Mouse (Mus musculus): Measurements from ENCODE around the gene Bricd5.

Gene Bricd5

DNA sequence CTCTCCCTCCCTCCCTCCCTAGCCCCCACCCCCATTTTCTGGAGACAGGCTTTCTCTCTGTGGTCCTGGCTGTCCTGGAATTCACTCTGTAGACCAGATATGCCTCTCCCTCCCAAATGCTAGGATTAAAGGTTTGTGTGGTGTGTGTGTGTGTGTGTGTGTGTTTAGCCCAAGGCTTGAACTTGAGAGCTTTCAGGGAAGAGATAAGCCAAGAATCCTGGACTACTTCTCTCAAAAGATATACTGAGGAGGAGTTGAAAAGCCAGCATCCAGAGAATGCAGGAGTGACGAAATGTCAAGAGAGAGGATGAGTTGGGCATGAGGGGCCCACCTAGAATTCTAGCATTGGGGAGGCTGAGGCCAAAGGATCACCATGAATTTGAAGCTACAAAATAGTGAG is 10.8 kb upstream of the Bricd5 start:
- in situ Hi-C loops (cut with MboI) = no loop called here

DNA sequence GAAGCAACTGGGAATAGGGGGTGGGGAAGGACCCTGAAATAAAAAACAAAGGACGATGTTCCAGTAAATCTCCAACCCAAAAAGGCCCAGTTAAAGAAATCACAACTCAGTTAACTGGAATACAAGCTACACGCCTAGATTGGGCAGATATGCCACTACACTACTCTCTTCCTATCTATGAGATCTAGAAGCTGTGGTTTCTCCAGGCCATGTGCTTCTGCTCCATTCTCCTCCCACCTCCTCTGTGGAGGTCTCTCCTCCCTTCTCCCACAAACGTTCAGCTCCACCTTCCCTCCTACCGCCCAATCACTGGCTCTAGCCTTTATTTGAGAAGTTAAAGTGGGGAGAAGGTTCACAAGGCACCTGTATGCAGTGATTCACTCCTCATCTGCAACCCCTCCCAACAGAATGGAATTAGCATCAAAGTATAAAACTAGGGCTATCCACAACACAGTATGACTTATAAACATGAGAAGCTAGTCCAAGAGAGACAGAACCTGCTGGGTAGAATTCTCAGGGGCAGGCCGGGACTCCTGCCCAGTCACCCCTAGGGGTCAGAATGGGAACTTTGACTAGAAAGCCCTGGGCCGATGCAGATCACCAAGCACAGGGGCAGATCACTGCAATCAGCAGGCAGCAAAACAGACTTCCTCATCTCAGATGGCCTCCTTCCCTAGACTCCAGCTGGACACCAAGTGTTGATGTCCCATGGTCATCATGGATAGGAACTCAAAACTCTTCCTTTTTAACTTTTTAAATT is 10.1 kb upstream of the Bricd5 start:
- in situ Hi-C loops (cut with MboI) = no loop called here

DNA sequence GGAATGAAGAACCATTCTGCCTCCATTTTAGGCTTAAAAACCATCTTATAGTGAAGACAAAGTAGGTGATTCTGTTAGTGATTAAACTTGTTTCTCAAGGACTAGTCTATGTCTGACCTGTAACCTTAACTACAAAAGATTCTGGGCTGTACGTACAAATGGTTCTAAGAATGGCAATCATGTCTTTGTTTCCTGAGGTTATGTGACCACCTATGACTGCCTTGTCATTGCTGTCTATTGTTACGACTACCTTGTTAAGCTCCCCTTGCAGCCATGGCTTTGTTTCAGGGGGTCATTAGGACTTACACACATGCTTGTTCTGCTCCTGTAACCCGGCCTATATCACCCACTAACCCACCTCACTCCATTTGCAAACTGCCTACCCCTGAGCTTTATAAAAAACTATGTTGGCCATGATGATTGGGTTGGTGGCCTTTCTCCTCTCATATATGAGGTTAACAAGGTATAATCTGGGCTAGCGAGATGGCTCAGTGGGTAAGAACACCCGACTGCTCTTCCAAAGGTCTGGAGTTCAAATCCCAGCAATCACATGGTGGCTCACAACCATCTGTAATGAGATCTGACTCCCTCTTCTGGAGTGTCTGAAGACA is 4.9 kb upstream of the Bricd5 start:
- in situ Hi-C loops (cut with MboI) = no loop called here

DNA sequence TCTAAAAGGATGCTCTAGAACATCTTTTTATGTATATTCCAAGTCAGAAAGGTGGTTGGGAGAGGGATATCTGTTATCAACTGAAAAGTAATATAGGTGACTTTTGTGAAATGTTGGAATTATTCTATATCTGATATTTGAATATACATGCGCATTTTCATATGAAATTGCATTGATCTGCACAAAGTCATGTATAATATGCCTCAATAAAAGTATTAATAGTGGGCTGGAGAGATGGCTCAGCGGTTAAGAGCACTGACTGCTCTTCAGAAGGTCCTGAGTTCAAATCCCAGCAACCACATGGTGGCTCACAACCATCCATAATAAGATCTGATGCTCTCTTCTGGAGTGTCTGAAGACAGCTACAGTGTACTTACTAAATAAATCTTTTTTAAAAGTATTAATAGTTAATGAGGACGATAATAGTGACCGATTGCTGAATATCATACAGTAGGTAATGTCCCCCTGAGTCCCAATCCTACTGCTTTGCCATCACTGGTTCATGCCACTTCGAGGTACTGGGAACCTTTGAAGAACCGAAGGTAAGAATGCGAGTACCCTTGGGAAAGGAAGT is 4.3 kb upstream of the Bricd5 start:
- in situ Hi-C loops (cut with MboI) = no loop called here

DNA sequence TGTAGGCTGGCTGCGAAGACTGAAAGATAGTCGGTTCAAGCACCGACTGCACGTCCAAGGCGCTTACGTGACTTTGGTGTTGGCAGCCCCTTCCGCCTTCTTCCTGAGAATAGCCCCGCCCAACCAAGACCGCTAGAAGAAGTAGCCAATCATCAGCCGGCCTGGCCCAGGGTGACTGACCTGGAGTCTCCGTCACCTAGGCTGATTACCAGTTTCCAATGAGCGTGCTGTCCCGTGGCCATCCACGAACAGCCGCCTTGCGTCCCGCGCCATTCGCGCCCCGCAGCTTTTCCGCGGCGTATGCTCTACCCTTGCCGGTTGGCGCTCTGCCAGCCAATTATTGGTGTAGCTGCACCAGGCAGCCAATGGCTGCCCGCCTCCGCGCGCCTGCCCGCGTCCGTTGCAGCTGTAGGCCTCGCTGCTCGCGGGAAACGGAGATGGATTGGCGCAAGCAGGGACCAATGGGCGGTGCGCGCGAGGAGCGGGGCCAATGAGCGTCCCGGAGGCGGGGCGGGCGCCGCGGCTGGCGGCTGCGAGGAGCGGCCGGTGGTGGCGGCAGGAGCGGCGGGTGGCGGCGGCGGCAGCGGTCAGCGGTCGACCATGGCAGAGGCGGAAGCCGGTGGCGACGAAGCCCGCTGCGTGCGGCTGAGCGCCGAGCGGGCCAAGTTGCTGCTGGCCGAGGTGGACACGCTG is 3.6 kb upstream of the Bricd5 start, which contains the start of the genes E4f1 and Pgp:
E4f1 (minus strand) TSS at position 404 of the 693 bp plus-strand sequence.
Pgp (plus strand) TSS at position 483 of the 693 bp plus-strand sequence.
- in situ Hi-C loops (cut with MboI) = no loop called here

DNA sequence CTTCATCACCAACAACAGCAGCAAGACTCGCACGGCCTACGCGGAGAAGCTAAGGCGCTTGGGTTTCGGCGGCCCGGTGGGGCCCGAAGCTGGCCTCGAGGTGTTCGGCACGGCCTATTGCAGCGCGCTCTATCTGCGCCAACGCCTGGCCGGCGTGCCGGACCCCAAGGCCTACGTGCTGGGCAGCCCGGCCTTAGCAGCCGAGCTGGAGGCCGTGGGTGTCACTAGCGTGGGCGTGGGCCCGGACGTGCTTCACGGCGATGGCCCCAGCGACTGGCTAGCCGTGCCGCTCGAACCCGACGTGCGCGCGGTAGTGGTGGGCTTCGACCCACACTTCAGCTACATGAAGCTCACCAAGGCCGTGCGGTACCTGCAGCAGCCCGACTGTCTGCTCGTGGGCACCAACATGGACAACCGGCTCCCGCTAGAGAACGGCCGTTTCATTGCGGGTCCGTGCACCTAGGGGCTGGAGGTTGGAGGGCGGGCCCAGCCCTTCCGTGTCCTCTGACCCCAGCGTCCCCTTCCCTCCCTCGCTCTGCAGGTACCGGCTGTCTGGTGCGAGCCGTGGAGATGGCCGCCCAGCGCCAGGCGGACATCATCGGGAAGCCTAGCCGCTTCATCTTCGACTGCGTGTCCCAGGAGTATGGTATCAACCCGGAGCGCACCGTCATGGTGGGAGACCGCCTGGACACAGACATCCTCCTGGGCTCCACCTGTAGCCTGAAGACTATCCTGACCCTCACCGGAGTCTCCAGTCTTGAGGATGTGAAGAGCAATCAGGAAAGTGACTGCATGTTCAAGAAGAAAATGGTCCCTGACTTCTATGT is 2.8 kb upstream of the Bricd5 start:
- in situ Hi-C loops (cut with MboI) = no loop called here

DNA sequence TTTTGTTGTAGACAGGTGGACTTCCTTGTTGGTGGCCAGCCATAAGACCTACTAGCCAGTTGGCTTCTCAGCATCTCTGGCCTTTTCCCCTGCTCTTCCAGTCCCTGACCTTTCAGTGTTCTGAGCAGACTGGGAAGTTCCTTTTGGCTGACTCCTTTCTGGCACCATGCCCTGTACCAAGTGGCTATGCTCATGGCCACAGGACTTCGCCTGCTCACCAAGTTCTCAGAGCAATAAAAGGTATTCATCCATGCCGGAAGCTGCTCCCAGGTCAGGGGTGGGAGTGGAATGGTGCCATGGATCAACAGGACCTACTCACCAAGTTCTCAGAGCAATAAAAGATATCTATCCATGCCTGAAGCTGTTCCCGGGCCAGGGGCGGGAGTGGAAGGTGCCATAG is 1.2 kb upstream of the Bricd5 start:
- in situ Hi-C loops (cut with MboI) = no loop called here

DNA sequence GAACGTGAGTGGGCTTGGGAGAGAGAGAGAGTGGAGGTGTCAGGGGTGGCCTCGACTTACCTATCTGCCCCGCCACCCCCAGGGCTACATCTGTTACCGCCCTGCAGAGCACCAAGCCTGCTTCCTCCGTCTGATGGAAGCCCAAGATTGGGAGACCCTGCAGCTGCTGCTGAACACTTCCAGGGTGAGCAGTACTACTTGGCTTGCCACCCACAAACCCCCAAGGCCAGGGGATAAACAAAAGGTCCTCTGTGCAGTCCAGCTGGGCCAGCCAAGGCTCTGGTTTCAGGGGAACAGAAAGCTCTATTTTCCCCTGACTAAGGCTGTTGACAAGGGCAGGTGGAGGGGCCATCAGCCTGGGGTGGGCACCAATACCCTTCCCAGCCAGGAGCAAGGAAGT is 873 bp downstream of the Bricd5 start:
- in situ Hi-C loops (cut with MboI) = no loop called here

DNA sequence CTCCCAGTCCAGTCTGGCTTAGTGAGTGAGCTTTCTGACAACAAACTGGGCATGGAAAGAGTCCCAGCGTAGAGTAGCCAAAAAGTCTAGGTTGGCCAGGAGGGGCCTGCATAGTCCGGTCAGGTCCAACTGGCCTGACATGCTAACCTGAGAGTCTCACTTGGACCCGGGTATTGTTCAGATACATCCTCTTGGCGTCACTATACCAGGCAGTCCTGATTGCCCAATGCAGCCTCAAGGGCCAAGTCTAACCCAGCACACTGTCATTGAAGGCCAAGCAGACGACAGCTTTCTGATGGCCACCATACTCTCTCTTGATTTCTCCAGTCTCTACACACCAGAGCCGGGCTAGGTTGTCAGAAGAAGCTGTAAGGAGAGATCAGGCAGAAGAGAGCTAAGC is 1.9 kb downstream of the Bricd5 start:
- in situ Hi-C loops (cut with MboI) = no loop called here

DNA sequence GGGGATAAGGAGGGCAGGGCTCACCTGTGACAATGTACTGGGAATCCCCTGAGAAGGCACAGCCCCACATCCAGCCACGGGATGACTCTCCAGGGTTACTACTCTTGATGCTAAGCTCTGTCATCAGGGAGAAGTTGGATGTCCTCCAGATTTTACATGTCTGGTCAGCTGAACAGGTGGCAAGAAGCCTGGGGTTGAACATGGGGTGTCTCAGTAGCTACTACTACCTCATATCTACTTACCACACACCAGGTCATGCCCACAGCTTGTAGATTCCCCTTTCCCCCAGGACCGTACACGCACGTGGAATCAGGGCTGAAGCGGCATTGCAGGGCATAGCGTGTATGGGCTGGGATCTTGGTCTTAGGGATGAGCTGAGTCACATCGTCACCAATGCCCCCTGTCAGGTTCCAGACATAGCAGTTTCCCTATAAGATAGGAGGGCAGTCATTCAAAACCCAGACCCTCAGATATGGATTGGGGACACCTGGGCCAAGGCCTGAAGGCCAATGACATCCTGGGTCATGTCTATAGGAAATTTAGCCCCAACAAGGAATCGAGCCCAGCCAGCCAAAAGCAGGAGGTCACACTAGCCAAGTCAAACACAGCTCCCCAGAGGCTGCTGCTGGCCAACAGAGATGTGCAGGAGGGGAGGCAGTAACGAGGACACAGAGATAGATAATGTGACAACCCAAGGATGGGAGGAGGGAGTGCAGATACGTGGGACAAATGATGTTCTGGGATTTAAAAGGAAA is 2.5 kb downstream of the Bricd5 start:
- in situ Hi-C loops (cut with MboI) = no loop called here

DNA sequence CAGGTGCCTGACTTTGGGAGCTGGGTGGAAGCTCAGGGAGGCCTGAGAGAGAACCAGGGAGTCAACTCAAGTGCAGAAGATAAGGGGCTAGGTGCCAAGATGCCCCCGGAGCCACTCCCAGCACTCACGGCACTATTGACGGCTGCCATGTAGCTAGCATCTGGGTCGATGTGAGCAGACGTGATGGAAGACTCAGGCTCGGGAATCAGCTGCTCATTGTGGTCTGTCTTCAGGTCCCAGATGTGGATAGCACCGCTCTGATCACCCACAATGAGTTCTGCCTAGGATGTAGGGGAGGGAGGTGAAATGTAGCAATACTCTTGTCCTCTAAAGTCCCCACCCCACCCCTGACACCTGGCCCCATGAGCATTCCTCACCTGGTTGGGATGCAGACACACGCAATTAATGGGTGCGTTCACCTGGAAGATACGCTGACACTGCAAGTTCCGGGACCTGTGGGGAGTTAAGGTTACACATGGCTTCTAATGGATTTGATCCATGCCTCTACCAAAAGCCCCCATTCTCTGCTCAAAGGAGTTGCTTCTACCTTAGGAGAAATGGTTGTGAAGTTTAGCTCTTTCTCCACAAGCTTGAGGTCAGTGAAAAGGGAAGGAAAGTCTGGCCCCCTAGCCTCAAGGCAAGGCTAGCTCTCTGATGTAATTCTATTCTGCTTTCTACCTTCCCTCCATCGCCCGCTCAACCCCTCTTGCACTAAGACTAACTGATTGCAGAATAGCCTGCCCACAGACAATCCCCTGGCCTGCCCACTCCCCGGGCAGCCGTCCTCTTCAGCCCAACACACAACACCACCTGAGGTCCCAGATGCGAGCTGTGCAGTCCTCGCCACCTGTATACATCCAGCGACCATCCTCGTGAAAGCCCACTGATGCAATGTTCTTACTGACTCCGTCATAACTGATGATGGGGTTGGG is 3.6 kb downstream of the Bricd5 start:
- in situ Hi-C loops (cut with MboI) = no loop called here

DNA sequence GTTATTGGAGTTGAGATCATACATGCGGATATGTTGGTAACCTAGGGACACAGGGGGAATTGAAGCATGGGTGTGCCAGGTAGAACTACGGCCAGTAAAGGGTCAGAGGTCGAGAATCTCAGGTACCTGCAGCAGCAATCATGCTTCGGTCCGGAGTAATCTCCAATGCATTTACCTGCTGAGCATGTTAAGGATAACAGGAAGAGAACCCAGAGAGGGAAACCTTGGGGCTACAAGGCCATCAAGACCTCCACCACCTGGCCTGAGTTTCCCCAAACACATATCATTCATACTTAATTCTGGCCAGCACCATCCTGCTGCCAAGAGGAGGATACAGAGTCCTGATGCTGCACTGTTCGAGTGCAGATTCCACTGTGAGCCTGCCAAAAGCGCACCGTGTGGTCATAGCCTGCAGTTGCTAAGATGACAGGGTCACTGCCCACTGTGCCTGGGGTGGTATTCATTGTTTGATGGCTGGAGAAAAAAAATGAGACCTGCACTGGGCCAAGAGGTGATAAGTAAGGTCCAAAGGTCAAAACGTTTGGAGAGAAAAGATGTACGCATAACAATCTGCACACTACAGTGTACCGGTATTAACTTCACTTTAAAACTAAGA is 4.4 kb downstream of the Bricd5 start:
- in situ Hi-C loops (cut with MboI) = no loop called here

DNA sequence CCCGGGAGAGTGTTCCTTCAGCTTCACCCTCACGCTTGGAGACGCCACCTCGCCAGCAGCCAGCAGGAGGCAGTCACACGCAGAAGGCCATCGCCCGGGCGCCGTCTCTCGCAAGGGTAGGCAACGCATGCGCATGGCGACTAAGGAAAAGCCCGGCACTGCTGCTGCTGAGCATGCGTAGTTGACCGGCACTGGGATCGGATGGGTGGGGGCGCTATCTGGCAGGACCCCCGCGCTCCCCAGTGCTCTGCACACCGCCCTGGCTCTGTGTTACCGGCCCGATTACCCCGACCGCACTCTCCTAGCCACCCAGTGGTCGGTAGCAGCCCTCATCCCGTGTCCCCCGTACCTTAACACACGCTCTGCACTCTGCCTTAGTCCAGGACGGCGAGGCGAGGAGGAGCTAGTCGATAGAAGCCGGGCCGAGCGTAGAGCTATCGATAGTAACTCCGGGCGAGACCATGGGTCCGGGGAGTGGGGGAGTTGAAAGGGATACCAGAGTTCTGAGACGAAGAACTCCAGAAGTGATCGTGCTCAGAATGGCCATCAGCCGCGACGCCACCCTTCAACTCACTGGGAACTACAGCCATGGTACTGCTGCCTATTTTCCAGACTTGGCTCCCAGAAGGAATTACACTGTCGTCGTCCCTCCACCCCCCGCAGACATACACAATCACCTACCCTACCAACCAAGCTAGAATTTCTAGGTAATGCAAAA is 5.1 kb downstream of the Bricd5 start, which contains the start of gene Mlst8:
Mlst8 (minus strand) TSS at position 416 of the 718 bp plus-strand sequence.
- in situ Hi-C loops (cut with MboI) = no loop called here

DNA sequence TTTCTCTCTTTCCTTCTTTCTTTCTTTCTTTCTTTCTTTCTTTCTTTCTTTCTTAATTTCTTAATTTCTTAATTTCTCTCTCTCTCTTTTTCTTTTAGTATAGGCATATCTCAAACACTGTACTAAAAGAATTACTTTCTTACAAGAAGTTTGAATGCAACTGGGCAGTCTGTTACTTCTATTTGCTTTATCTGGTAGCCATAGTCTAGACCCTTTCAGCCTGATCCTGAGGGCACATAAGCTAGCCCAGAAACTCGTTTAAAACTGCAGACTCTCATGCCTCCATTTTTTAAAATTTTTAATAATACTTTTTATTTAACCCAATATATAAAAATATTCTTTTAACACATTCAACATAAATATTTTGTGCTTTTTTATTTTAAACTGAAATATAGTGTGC is 5.7 kb downstream of the Bricd5 start:
- in situ Hi-C loops (cut with MboI) = no loop called here

DNA sequence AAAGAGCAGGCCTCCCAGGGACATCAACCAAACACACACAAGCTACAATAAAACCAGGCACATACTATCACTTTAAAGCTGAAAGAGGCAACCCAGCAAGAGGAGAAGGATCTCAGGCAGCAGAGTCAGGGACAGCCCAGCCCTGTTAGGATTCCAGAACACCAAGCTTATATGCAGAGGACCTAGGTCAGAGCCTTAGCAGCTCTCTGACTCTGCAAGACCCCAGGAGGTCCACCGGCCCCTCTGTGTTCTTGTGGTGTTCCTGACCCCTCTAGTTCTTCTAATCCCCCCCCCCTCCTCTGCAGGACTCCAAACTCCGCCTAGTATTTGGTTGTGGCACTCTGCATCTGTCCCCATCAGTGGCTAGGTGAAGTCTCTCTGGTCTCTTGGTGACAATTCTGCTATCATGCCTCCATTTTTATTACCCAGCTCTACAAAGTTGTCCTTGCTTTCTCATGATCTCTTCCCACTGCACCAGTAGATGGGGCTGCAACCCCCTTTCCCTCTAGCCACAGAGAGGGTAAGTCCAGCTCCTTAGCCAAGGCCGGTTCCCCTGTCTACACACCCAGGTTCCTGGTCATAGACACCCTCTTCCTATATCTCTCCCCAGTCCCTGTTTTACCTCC is 6.6 kb downstream of the Bricd5 start:
- in situ Hi-C loops (cut with MboI) = no loop called here

DNA sequence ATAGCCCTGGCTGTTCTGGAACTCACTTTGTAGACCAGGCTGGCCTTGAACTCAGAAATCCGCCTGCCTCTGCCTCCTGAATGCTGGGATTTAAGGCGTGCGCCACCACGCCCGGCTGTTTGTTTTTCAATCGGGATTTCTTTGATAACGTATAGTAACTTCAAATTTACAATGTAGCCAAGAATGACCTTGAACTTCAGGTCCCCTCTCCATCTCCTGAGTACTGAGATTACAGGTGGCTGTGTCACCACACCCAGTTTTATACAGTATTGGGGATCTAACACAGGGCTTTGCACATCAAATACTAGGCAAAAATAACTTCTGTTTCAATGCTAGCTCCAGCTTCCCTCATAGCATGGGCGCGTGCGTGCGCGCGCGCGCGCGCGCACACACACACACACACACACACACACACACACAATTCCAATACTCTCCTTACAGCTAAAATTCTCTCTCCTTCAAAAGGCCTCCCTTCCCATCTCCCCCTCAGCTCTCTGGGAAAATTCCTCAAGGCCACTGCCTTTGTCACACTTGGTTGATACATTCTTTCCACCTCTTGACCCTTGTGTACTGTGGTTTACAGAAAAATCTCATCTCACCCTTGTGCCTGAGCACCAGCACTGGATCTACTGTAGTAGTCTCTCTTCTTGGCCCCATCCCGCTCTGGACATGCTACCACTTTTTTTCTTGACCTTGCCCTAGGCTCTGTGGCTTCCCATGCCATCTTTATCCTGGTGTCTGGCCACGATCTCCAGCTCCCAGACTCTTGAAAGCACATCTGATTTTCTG is 7.5 kb downstream of the Bricd5 start:
- in situ Hi-C loops (cut with MboI) = no loop called here

DNA sequence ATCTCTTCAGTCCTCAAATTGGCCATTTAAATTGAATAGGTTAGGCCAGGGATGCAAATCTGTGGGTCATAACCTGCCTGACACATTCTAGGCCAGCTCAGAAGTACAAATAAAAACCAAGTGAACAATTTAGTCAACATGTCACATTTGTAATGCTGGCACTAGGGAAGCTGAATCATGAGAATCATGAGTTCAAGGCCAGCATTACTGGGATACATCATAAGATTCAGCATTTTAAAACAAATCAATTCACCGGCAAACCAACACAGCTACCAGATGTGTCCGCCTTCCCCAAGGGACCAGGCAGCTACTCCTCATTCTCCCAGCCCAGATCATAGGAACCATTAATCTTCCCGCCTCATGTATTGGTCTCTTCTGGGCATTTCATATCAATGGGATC is 9.8 kb downstream of the Bricd5 start:
- in situ Hi-C loops (cut with MboI) = no loop called here
